Mouse (Mus musculus) spleen, adult 18-20 months (tissue): ENCODE data around the gene Mlx.

ENCODE experiments used
- DNase-seq, 2 experiments: peaks; one replicate each; pipeline ENCODE4 v3.0.0; 2022; ENCODE audit warnings: mixed read lengths in 2 of 2

The Mlx gene

DNA sequence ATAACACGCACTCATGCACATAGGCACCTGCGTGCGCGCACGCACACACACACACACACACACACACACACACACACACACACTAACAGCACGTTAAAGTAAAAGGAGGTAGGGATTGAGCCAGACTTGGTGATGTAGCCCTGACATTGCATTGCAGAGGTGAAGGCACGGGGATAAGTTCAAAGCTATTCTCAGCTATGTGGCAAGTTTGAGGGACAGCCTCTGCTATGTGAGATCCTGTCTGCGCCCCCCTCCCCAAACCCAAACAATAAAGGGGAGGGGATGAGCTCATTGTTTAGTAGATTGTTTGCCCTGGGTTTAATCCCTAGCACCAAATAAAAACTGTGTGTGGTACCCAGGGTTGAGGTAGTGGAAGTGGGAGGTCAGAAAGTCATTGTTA lies 54.0 kb downstream of the Mlx start:
- DNase-seq = no peak
